Mouse (Mus musculus): ENCODE measurements at regions not wholly inside any gene's neighbourhood (a gene's known extent, or its start where the extent isn't known, plus 50 kb on each side); places are given as distances from the start of the nearest gene placed in this dataset.

GRCm38 (mm10) chr13:44449216-44449830 is 280.0 kb upstream of the Jarid2 start:
- ATAC-seq (replicated peaks; ENCODE audit: insufficient number of reproducible peaks, insufficient read depth, low FRiP score, low read depth), result no peak
- peaks cover 8% of the 10 kb centered on the region; the same call in 1 of the 2 replicates for H3K4me1 ChIP-seq (replicated peaks)
- no peaks in the 10 kb centered on the region for H3K36me3 ChIP-seq
- 70% methylated on average over 1 of the region's 1 CpGs for WGBS
- no peaks in the 10 kb centered on the region for H3K27me3 ChIP-seq
- no peak overlapping the region for H3K4me3 ChIP-seq
- no peak overlapping the region for H3K27ac ChIP-seq
- H3K4me2 ChIP-seq, result no peak overlapping the region
- no peak overlapping the region for H3K9ac ChIP-seq
- H3K9me3 ChIP-seq (replicated peaks), result no peaks in the 10 kb centered on the region

DNA sequence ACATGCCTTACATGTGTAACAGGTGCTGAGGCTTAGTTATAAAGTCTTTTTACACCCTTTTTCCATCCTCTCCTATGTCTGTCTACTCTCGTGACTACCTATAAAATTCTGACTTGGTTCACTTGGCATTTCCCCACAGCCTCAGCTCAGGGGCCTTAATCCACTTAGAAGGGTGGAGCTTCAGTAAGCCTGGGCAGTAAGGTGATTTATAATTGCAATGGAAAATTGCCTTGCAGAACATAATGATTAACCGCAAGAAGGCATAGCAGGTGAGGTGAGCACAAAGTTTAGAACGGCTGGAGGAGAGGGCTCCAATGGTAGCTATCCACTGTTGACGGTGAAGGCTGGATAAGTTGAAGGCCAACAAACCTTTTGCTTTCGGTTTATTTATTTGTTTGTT is 278.1 kb upstream of the Jarid2 start:
- no peak for ATAC-seq (replicated peaks; ENCODE audit: insufficient number of reproducible peaks, insufficient read depth, low FRiP score, low read depth)
- no peak overlapping the region for H3K4me2 ChIP-seq
- 89% methylated on average over 5 of the region's 5 CpGs for WGBS
- no peak overlapping the region for H3K9ac ChIP-seq
- H3K27me3 ChIP-seq, result no peaks in the 10 kb centered on the region
- H3K36me3 ChIP-seq, result no peaks in the 10 kb centered on the region
- no peak overlapping the region for H3K4me3 ChIP-seq
- no peak overlapping the region for H3K27ac ChIP-seq
- peaks cover 8% of the 10 kb centered on the region; the same call in 1 of the 2 replicates for H3K4me1 ChIP-seq (replicated peaks)
- no peaks in the 10 kb centered on the region for H3K9me3 ChIP-seq (replicated peaks)

DNA sequence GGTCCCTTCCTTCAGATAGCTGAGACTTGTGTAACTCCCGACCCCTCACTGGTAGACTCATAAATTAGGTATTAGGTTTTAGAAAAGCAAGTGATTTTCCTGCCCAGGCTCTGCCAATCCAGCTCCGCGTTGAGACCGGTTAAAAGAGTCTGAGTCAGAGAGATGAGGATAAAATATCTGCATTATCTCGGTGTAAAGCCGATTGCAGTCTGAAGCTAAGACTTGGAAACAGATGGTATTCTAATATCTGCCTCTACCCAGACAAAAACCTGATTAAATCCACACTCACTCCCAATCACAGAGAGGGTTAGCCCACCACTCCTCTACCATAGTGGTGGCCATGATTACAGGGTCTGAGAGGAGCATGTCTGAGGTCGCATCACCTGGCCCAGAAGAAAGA is 276.1 kb upstream of the Jarid2 start:
- 64% methylated on average over 7 of the region's 7 CpGs for WGBS
- H3K27me3 ChIP-seq, result no peaks in the 10 kb centered on the region
- H3K27ac ChIP-seq, result no peak overlapping the region
- H3K4me2 ChIP-seq, result no peak overlapping the region
- H3K4me1 ChIP-seq (replicated peaks), result peaks cover 8% of the 10 kb centered on the region; the same call in 1 of the 2 replicates
- H3K9ac ChIP-seq, result no peak overlapping the region
- no peak for ATAC-seq (replicated peaks; ENCODE audit: insufficient number of reproducible peaks, insufficient read depth, low FRiP score, low read depth)
- H3K4me3 ChIP-seq, result no peak overlapping the region
- no peaks in the 10 kb centered on the region for H3K9me3 ChIP-seq (replicated peaks)
- no peaks in the 10 kb centered on the region for H3K36me3 ChIP-seq

DNA sequence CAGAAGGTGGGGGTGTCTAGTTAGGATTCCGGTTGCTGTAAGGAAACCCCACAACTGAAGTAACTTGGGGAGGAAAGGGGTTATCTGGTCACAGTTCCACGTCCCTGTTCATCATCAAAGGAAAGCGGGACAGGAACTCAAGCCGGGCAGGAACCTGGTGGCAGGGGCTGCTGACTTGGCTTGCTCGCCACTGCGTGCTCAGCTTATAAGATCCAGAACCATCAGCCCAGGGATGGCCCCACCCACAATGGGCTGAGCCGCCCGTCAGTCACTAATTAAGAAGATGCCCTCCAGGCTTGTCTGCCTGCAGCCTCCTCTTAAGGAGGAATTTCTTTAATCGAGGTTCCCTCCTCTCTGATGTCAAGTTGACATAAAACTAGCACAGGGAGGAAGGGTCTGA is 275.1 kb upstream of the Jarid2 start:
- WGBS, result 40% methylated on average over 9 of the region's 9 CpGs

DNA sequence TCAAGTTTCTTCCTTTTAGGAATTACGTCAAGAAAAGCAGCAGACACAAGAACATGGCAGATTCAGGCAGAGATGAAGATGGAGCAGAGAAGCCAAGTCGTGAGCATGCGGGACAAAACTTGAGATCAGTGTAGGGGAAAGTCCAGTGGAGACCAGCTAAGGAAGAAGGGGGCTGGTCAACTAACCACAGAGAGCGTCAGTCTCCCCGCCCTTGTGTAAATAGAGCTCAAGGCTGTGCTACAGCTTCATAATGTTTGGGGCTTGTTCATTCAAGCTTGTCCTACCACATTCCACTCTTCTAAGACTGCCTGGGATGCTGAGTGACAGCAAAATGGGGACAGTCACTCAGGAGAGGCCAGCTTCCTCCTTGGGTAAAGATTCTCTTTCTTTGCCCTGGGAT is 274.1 kb upstream of the Jarid2 start:
- Histone ChIP-seq H3K4me2 (no peak overlapping the region), H3K36me3 (no peaks in the 10 kb centered on the region), H3K4me3 (no peak overlapping the region), H3K9ac (no peak overlapping the region), H3K9me3 (replicated peaks) (no peaks in the 10 kb centered on the region), H3K27ac (no peak overlapping the region), H3K27me3 (no peaks in the 10 kb centered on the region), H3K4me1 (replicated peaks) (peaks cover 8% of the 10 kb centered on the region; the same call in 1 of the 2 replicates)
- ATAC-seq (replicated peaks; ENCODE audit: insufficient number of reproducible peaks, insufficient read depth, low FRiP score, low read depth), result no peak
- WGBS, result 73% methylated on average over 5 of the region's 5 CpGs

More for the DNA sequence above, 275.1 kb upstream of the Jarid2 start:
- H3K27me3 ChIP-seq, result no peaks in the 10 kb centered on the region
- H3K36me3 ChIP-seq, result no peaks in the 10 kb centered on the region
- no peak for ATAC-seq (replicated peaks; ENCODE audit: insufficient number of reproducible peaks, insufficient read depth, low FRiP score, low read depth)
- no peak overlapping the region for H3K27ac ChIP-seq
- no peak overlapping the region for H3K9ac ChIP-seq
- peaks cover 8% of the 10 kb centered on the region; the same call in 1 of the 2 replicates for H3K4me1 ChIP-seq (replicated peaks)
- no peak overlapping the region for H3K4me3 ChIP-seq
- H3K4me2 ChIP-seq, result 0 out of 2 replicates have a peak overlapping the region, but pooled peaks have one; percentile 3
- no peaks in the 10 kb centered on the region for H3K9me3 ChIP-seq (replicated peaks)

DNA sequence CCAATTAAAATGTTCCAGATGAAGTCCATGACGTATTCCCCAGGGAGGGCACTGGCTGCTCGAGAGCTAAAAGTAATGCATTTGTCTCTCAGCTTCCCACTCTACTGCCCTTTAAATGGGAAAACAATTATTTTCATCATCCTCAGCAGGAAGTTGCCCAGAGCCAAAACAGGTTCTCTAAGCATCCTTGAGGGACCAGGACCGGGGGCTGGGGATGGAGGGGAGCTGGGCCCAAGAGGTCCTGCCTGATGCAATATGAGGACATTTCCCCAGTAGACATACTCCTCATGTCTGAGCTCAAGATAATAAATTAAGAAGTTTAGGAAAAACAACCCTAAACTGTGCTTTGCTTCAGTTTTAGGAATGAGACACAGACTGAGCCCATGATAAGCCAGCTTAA is 270.5 kb upstream of the Jarid2 start:
- no peaks in the 10 kb centered on the region for H3K36me3 ChIP-seq
- no peak overlapping the region for H3K4me3 ChIP-seq
- no peak for ATAC-seq (replicated peaks; ENCODE audit: insufficient number of reproducible peaks, insufficient read depth, low FRiP score, low read depth)
- WGBS, result 61% methylated on average over 3 of the region's 3 CpGs
- H3K9me3 ChIP-seq (replicated peaks), result no peaks in the 10 kb centered on the region
- no peak overlapping the region for H3K9ac ChIP-seq
- H3K4me1 ChIP-seq (replicated peaks), result peaks cover 3% of the 10 kb centered on the region; the same call in 1 of the 2 replicates
- H3K27me3 ChIP-seq, result no peaks in the 10 kb centered on the region
- no peak overlapping the region for H3K27ac ChIP-seq
- H3K4me2 ChIP-seq, result no peak overlapping the region

DNA sequence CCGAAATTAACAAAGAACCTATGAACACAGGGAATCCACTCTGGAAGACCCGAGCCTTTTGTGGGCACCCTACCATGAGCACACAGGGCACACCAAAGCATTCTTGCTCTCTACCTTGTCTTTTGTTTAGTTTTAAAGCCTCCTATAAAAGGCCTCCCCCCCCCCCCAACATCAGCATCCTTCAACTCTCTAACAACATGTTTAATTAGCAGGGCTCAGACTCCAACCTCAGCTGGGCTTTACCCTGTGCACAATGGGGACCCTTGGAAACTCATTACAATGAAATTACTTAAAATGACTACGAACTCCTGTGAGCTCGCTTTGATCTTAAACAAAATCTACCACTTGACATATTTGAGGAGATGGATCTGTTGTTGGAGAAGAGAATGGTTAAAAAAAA is 270.1 kb upstream of the Jarid2 start:
- no peak overlapping the region for H3K27ac ChIP-seq
- no peak overlapping the region for H3K4me3 ChIP-seq
- no peak overlapping the region for H3K9ac ChIP-seq
- no peaks in the 10 kb centered on the region for H3K36me3 ChIP-seq
- H3K4me2 ChIP-seq, result no peak overlapping the region
- no peaks in the 10 kb centered on the region for H3K27me3 ChIP-seq
- no peaks in the 10 kb centered on the region for H3K9me3 ChIP-seq (replicated peaks)
- ATAC-seq (replicated peaks; ENCODE audit: insufficient number of reproducible peaks, insufficient read depth, low FRiP score, low read depth), result no peak
- WGBS, result 85% methylated on average over 4 of the region's 4 CpGs
- peaks cover 2% of the 10 kb centered on the region; the same call in 1 of the 2 replicates for H3K4me1 ChIP-seq (replicated peaks)

DNA sequence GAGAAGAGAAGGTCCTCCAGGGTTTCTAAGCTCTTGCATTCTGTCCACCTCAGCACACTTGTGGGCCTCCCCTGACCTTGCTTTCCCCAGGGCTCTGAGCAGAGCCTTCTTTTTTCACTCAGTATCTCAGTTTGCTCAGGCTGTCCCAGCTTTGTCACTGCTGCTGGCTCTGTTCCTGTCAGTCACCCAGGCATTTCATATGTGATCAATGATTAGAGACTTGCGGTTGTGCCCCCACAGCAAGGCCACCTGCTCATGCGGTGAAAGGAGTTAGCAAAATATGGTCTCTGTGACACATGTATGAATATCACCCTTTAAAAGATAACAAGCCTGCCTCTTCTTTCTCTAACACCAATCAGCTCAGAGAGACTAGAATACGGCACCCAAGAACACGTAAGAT is 265.6 kb upstream of the Jarid2 start:
- Histone ChIP-seq H3K9ac (no peak overlapping the region), H3K4me1 (replicated peaks) (peaks cover 6% of the 10 kb centered on the region; the same call in 1 of the 2 replicates), H3K4me2 (no peak overlapping the region), H3K27ac (no peak overlapping the region), H3K9me3 (replicated peaks) (no peaks in the 10 kb centered on the region), H3K27me3 (no peaks in the 10 kb centered on the region), H3K36me3 (no peaks in the 10 kb centered on the region), H3K4me3 (no peak overlapping the region)
- ATAC-seq (replicated peaks; ENCODE audit: insufficient number of reproducible peaks, insufficient read depth, low FRiP score, low read depth), result no peak
- WGBS, result 92% methylated on average over 4 of the region's 4 CpGs

GRCm38 (mm10) chr13:44465567-44465966 is 263.7 kb upstream of the Jarid2 start:
- Histone ChIP-seq H3K4me1 (replicated peaks) (peaks cover 6% of the 10 kb centered on the region; the same call in 1 of the 2 replicates), H3K9ac (no peak overlapping the region), H3K9me3 (replicated peaks) (no peaks in the 10 kb centered on the region), H3K4me2 (no peak overlapping the region), H3K4me3 (no peak overlapping the region), H3K36me3 (no peaks in the 10 kb centered on the region), H3K27me3 (no peaks in the 10 kb centered on the region), H3K27ac (no peak overlapping the region)
- 48% methylated on average over 7 of the region's 7 CpGs for WGBS
- ATAC-seq (replicated peaks; ENCODE audit: insufficient number of reproducible peaks, insufficient read depth, low FRiP score, low read depth), result no peak

GRCm38 (mm10) chr13:44468963-44469674 is 260.2 kb upstream of the Jarid2 start:
- Histone ChIP-seq H3K27ac (no peak overlapping the region), H3K4me1 (replicated peaks) (peaks cover 6% of the 10 kb centered on the region; the same call in 1 of the 2 replicates), H3K9me3 (replicated peaks) (no peaks in the 10 kb centered on the region), H3K4me2 (no peak overlapping the region), H3K9ac (no peak overlapping the region), H3K27me3 (no peaks in the 10 kb centered on the region), H3K4me3 (no peak overlapping the region), H3K36me3 (no peaks in the 10 kb centered on the region)
- no peak for ATAC-seq (replicated peaks; ENCODE audit: insufficient number of reproducible peaks, insufficient read depth, low FRiP score, low read depth)
- WGBS, result 78% methylated on average over 14 of the region's 14 CpGs

GRCm38 (mm10) chr13:44469675-44470074 is 259.6 kb upstream of the Jarid2 start:
- Histone ChIP-seq H3K27me3 (no peaks in the 10 kb centered on the region), H3K4me2 (no peak overlapping the region), H3K4me3 (no peak overlapping the region), H3K36me3 (no peaks in the 10 kb centered on the region), H3K9me3 (replicated peaks) (no peaks in the 10 kb centered on the region), H3K4me1 (replicated peaks) (peaks cover 6% of the 10 kb centered on the region; the same call in 1 of the 2 replicates), H3K27ac (no peak overlapping the region), H3K9ac (no peak overlapping the region)
- no peak for ATAC-seq (replicated peaks; ENCODE audit: insufficient number of reproducible peaks, insufficient read depth, low FRiP score, low read depth)
- WGBS, result 78% methylated on average over 6 of the region's 6 CpGs

DNA sequence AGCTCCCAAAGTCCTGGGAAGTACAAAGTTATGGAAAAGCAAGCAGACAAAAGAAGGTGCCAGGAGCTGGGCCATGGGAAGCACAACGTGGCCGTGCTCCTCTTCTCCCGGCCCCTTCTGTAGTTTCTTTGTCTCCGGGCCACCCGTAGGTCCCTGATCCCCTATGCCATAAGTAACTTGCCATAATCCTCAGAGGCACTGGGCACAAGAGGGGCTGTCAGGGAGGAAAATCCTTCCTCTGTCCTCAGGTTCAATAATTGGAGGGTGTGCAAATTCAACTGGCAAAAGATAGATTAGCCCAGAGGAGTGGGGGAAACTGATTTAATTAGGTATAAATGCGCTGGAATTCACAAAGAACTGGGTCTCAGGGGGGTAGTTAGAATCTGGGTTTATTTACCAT is 256.1 kb upstream of the Jarid2 start:
- H3K4me1 ChIP-seq (replicated peaks), result peaks cover 4% of the 10 kb centered on the region; the same call in 1 of the 2 replicates
- ATAC-seq (replicated peaks; ENCODE audit: insufficient number of reproducible peaks, insufficient read depth, low FRiP score, low read depth), result no peak
- no peak overlapping the region for H3K4me2 ChIP-seq
- no peak overlapping the region for H3K4me3 ChIP-seq
- H3K27ac ChIP-seq, result no peak overlapping the region
- no peaks in the 10 kb centered on the region for H3K9me3 ChIP-seq (replicated peaks)
- H3K36me3 ChIP-seq, result no peaks in the 10 kb centered on the region
- no peak overlapping the region for H3K9ac ChIP-seq
- H3K27me3 ChIP-seq, result no peaks in the 10 kb centered on the region
- 72% methylated on average over 6 of the region's 6 CpGs for WGBS

Measured in heart, embryonic 15.5 days (tissue).